Mouse (Mus musculus): ENCODE measurements around the gene Nkx2-2. TPM values are rescaled to one million over a fixed set of nuclear protein-coding genes. Genes with fewer than 3 reads are reported as not detected.
"Not testable (repeated sequence)": the region's sequence is repeated elsewhere in the genome, so short reads cannot be mapped to it uniquely, and the experiment has no call there.

Gene Nkx2-2
- polyA plus RNA-seq, 1 experiment from 2014 or later = 9.2 TPM

DNA sequence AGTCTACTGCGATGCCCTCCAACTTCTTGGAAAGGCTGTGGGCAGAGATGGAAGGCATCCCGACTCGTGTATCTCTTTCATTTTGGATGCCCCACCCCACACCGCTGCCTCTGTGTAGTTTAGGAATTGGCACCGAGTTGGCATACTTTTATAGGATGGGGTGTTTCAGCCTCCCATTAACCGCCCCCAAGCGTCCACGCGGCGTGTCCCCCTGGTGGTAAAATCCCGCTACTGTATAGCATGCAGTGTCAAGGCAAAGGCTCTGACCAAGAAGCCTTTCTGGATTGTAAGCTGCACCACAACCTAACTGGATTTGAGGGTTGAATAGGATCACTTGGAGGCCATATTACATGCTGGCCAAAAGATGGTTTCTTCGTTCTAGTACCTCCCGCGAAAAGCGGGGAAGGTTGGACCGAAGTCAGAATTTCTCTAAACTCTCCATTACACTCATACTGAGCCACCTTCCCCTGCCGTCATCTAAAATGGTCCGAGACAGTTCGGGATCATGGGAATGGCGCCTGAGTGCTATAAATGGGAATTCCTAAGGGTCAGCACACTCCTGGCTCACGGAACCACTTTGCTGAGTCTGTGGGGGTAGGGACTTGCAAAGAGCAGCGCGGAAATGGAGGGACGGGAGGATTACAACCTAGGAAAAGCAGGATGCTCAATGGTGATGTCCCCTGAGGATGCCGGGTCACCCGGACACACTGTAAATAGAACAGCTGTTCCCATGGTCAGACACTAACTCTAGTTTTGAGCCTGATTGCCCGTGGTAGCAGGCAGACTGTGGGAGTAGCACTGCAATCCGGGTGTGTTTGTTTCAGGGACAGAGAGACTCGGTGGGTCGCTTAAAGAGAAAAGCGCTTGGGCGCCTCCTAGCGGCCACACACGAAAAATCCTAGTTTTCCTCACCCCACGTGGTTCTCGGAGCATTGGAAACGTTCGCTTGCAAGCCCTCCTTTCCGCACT, 15.7 kb downstream of the Nkx2-2 start:
- ATAC-seq (ENCODE audit: low FRiP score) = peak; percentile 64
- WGBS = 1% methylated on average over 39 of the region's 39 CpGs
- H3K9ac ChIP-seq = no peak overlapping the region

DNA sequence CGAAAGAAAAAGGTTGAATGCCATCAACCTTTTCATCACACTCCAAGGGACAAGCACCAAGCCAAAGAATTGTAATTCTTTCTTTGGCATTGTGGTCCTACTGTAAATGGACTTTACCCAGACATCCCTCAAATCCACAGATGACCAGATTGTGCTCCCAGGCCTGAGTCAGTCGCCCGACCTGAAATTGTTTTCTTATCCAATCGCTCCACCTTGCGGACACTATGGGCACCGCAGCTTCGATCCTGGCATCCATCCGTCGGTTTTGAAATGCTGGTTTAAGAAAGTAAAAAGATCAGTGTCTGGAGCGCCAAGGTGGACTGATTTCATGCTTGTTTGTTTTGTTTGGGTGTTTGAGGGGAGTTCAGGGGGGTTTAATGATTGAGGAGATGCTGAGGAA, 16.4 kb downstream of the Nkx2-2 start:
- Histone ChIP-seq H3K4me2 (peak overlapping the region; percentile 49), H3K36me3 (replicated peaks) (no peaks in the 10 kb centered on the region), H3K4me1 (peaks cover 18% of the 10 kb centered on the region), H3K27me3 (peaks cover 97% of the 10 kb centered on the region), H3K4me3 (replicated peaks) (peak overlapping the region; percentile 26), H3K27ac (no peak overlapping the region), H3K9me3 (no peaks in the 10 kb centered on the region), H3K9ac (no peak overlapping the region)
- ATAC-seq (ENCODE audit: low FRiP score) = 0 out of 2 replicates have a peak, but pooled peaks have one; percentile 24
- WGBS = 8% methylated on average over 10 of the region's 10 CpGs

More for the DNA sequence above, 15.7 kb downstream of the Nkx2-2 start:
- no peak overlapping the region for H3K27ac ChIP-seq
- H3K9me3 ChIP-seq = no peaks in the 10 kb centered on the region
- H3K4me1 ChIP-seq = peaks cover 18% of the 10 kb centered on the region
- no peaks in the 10 kb centered on the region for H3K36me3 ChIP-seq (replicated peaks)
- H3K27me3 ChIP-seq = peaks cover 95% of the 10 kb centered on the region
- H3K4me3 ChIP-seq (replicated peaks) = peak overlapping the region; percentile 26
- peak overlapping the region; percentile 49 for H3K4me2 ChIP-seq

DNA sequence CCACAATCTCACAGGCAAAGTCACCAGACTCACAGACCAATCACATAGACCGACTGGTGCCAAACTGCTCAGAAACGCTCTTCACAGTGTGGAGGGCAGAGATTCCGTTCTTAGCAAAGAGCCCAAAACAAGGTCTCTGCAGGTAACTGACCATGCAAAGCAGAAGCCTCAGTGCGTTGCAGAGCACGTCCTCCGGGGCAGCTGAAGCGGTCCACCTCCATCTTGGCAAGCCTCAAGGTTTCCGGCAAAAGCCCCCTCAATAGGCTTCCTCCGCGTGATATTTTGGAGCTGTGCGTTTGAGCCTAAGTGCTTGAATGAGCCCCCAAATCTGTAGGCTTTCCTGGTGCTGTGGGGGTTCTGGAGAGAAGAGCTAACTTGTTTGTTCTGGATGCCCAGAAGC, 18.7 kb downstream of the Nkx2-2 start:
- 92% methylated on average over 11 of the region's 11 CpGs for WGBS
- ATAC-seq (ENCODE audit: low FRiP score) = no peak
- peaks cover 76% of the 10 kb centered on the region for H3K27me3 ChIP-seq

DNA sequence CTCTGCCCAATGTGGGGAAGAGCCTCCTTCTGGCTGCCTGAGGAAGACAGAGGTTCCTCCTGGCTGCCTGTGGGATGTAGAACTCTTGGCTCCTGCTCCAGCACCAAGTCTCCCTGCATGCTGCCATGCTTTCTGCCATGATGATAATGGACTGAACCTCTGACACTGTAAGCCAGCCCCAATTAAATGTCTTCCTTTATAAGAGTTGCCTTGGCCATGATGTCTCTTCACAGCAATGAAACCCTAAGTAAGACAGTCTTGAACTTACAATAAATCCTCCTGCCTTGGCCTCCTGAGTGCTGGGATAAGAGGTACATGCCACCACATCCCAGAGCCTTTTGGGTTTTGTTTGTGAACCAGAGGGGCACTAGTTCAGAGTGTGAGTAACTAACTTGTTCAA, 20.3 kb downstream of the Nkx2-2 start:
- H3K9me3 ChIP-seq = no peaks in the 10 kb centered on the region
- ATAC-seq (ENCODE audit: low FRiP score) = no peak
- no peak overlapping the region for H3K27ac ChIP-seq
- peaks cover 10% of the 10 kb centered on the region for H3K4me1 ChIP-seq
- no peak overlapping the region for H3K4me3 ChIP-seq (replicated peaks)
- peaks cover 60% of the 10 kb centered on the region for H3K27me3 ChIP-seq
- H3K4me2 ChIP-seq = no peak overlapping the region
- H3K9ac ChIP-seq = no peak overlapping the region
- no peaks in the 10 kb centered on the region for H3K36me3 ChIP-seq (replicated peaks)

More for the DNA sequence above, 18.7 kb downstream of the Nkx2-2 start:
- Histone ChIP-seq H3K4me2 (no peak overlapping the region), H3K27ac (no peak overlapping the region), H3K36me3 (replicated peaks) (no peaks in the 10 kb centered on the region), H3K9ac (no peak overlapping the region), H3K4me3 (replicated peaks) (no peak overlapping the region), H3K4me1 (peaks cover 10% of the 10 kb centered on the region), H3K9me3 (no peaks in the 10 kb centered on the region)

DNA sequence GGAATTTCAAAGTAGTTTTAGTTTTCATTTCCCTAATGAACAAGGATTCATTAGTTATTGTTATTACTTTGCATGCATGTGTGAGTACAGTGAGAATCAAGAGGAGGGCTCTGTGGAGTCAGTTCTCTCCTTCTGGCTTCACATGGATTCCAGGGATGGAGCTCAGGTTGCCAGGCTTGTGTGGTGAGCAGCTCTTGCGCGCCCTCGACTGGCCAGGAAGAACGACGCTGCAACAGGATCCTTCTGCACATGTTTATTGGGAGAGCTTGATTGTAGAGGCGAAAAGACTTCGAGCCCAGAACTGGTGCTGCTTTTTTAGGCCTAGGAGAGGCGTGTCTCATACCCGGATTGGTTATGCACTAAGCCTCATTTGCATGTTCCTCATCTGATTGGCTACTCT, 23.5 kb downstream of the Nkx2-2 start:
- not testable (repeated sequence) for H3K4me3 ChIP-seq (replicated peaks); H3K27ac ChIP-seq; H3K9me3 ChIP-seq; H3K4me2 ChIP-seq; H3K36me3 ChIP-seq (replicated peaks); ATAC-seq (ENCODE audit: low FRiP score); H3K4me1 ChIP-seq; H3K9ac ChIP-seq
- 75% methylated on average over 9 of the region's 9 CpGs for WGBS
- H3K27me3 ChIP-seq = peaks cover 35% of the 10 kb centered on the region

- H3K4me3 ChIP-seq (replicated peaks) = no peak overlapping the region
- H3K27ac ChIP-seq = no peak overlapping the region
- 84% methylated on average over 1 of the region's 1 CpGs for WGBS
- no peaks in the 10 kb centered on the region for H3K36me3 ChIP-seq (replicated peaks)
- H3K27me3 ChIP-seq = peaks cover 7% of the 10 kb centered on the region; the same call in 1 of the 2 replicates
- H3K4me1 ChIP-seq = no peaks in the 10 kb centered on the region
- no peak overlapping the region for H3K9ac ChIP-seq
- no peak overlapping the region for H3K4me2 ChIP-seq
- H3K9me3 ChIP-seq = no peaks in the 10 kb centered on the region
- no peak for ATAC-seq (ENCODE audit: low FRiP score)
Measured at GRCm38 (mm10) chr2:147165863-147166262, 28.2 kb downstream of the Nkx2-2 start.

DNA sequence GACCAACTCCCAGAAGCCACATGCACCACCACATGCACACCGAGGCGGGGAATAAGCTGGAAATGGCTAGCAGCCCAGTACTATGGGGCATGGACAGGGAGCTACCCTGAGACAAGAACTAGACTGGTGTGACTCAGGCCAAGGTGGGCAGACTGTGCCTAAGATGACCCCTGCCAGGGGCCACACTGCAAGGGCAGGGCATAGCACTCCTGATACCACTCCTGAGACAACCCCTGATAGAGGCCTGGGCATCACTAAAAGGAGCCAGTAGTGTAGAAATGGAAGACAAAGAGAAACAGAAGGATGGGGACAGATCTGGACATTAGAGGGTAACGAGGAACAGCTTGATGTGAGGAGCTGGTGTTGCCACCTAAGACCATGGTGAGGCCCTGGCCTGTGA, 28.7 kb downstream of the Nkx2-2 start:
- H3K36me3 ChIP-seq (replicated peaks) = no peaks in the 10 kb centered on the region
- no peaks in the 10 kb centered on the region for H3K4me1 ChIP-seq
- H3K9ac ChIP-seq = no peak overlapping the region
- no peaks in the 10 kb centered on the region for H3K9me3 ChIP-seq
- no peak overlapping the region for H3K4me2 ChIP-seq
- ATAC-seq (ENCODE audit: low FRiP score) = no peak
- peaks cover 7% of the 10 kb centered on the region; the same call in 1 of the 2 replicates for H3K27me3 ChIP-seq
- H3K4me3 ChIP-seq (replicated peaks) = no peak overlapping the region
- no peak overlapping the region for H3K27ac ChIP-seq
- WGBS = 83% methylated on average over 3 of the region's 3 CpGs

GRCm38 (mm10) chr2:147152543-147152942, 41.5 kb downstream of the Nkx2-2 start:
- 65% methylated on average over 2 of the region's 2 CpGs for WGBS

More at GRCm38 (mm10) chr2:147152543-147152942, 41.5 kb downstream of the Nkx2-2 start:
- Histone ChIP-seq H3K4me2 (no peak overlapping the region), H3K27ac (no peak overlapping the region), H3K4me3 (replicated peaks) (no peak overlapping the region), H3K9ac (no peak overlapping the region), H3K9me3 (no peaks in the 10 kb centered on the region), H3K36me3 (replicated peaks) (no peaks in the 10 kb centered on the region), H3K4me1 (no peaks in the 10 kb centered on the region), H3K27me3 (no peaks in the 10 kb centered on the region)
- no peak for ATAC-seq (ENCODE audit: low FRiP score)

Other genes with a start within 250 kb of the Nkx2-2 start
- 103 and 114 TPM in 2 replicates for gene Xrn2, start 181.2 kb downstream of the Nkx2-2 start, polyA plus RNA-seq (2016; fragmentation: Nextera tagmentation; extraction: Ambion mirVana)
- gene Nkx2-4, start 108.8 kb downstream of the Nkx2-2 start, polyA plus RNA-seq (2016; fragmentation: Nextera tagmentation; extraction: Ambion mirVana) = 1.1 and 2.8 TPM in 2 replicates
- 1.4 and 2.2 TPM in 2 replicates for gene Pax1, start 167.7 kb upstream of the Nkx2-2 start, polyA plus RNA-seq (2016; fragmentation: Nextera tagmentation; extraction: Ambion mirVana)